Mouse (Mus musculus) frontal cortex, adult 2 months (tissue): ENCODE results near the gene Zc3h18. TPM values are rescaled to one million over a fixed set of nuclear protein-coding genes. Genes with fewer than 3 reads are reported as not detected.

ENCODE experiments used
- DNase-seq, 2 experiments: peaks; one replicate each; pipeline ENCODE4 v3.0.0; 2022; ENCODE audit warnings: low spot score in 1 of 2; ENCODE audit errors: extremely low spot score in 1 of 2
- polyA plus RNA-seq: library from polyadenylated mRNA; depleted of rRNA; stranded (reverse); fragments of >200 nt; gene quantifications from 2 replicates; pipeline ENCODE4 v1.2.3, GENCODE M21; 2012; rRNA removed

Zc3h18 gene
- polyA plus RNA-seq, result 35.1 and 36.1 TPM in 2 replicates

GRCm38 (mm10) chr8:122376365-122377231 is at the start of gene Zc3h18:
Zc3h18 (plus strand) TSS chr8:122376609.
- DNase-seq, result peak; percentile 98 to 100

GRCm38 (mm10) chr8:122329072-122329471 is 47.3 kb upstream of the Zc3h18 start:
- no peak for DNase-seq

DNA sequence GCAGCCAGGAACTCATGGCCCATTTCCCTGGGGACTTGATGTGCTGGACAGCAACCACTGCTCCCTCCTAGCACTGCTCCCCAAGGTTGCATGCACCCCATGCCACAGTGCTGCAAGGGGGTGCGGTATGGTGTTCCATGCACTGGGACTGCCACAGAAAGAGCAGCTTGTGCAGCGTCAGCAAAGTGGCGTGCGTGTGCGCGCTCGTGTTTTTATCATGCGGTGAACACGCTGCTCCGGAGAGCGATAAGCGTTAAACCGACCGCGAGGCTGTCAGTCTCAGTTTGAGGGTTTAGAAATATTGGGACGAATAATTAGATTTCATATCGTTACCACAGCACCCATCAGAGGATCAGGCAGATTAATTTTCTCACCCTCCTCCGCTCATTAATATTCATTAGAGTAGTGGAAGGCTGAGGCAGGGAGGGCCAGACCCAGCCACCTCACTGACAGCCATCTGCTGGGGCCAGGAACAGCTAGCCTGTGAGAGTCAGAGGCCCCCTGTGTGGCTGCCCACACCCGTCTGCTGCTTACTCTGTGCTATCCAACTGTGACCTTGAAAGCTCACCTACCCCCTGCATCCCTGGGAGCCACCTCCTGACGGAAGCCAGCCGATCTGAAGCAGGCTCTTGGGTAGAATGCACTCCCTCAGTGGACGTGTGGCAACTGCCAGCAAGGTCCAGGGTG is 46.7 kb upstream of the Zc3h18 start:
- DNase-seq, result no peak

DNA sequence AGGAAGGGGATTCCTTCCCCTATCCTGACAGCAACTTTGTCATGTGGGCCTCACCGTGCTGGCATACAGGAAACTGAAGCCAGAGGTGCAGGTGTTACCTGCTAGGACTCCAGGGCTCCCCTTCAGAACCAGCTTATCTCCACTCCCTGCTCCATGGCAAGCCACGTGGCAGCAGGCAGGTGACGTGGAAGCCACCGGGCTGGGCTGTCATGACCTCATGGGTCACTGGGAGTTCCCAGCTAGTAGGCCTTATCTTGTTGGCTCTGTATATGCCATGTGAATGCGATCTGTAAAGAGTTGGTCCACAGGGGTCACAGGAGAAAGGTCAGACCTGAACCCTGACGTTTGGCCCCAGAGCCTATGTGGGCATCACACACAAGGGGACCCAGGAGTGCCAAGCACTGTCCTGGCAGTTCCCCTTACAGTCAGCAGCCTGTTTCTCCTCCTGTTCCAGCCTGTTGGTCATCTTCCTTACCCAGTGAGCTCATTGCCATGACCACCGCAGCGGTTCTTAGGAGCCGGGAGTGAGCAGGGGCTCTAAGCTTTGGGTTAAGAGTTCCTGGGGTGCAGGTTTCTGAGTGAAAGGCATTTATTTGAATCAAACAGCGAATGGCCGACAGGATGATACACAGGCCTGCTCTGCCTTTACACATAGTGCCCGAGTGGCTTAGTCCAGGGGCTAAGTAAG is 45.8 kb upstream of the Zc3h18 start:
- DNase-seq, result no peak

GRCm38 (mm10) chr8:122331134-122331523 is 45.3 kb upstream of the Zc3h18 start:
- no peak for DNase-seq

DNA sequence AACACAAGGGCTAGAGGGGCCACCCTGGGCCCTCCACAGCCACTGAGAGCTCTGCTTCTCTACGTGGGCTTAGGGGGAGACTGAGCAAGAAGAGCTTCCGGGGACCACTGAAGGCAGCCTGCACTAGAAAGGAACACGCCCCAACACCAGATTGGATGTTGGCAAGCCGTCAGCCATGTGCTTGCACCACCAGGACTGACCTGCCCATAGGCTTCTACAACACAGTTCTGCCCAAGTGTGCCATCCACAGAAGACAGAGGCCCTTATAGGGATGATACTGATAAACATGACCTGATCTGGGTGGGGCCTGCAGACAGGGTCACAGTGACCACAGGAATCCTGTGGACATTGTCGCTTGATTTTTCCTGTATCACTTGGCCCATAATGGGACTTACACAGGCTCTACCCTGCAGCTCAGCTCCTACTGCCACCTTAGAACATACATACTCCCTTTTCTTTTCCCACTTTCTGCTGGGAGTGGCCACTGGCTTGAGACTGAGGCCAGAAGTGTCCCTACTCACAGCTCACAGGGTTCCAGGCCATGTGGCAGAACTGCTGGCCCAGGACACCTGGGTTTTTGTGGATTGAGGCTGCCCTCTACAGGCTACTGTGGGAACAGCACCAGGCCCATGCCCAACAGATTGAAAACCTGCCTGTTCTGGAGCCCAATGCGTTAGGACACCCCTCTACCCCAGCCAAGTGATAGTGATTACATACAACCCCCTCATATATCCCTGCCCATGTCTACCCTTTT is 43.5 kb upstream of the Zc3h18 start:
- DNase-seq, result peak in 1 of 2 experiments; percentile 91

GRCm38 (mm10) chr8:122333531-122333930 is 42.9 kb upstream of the Zc3h18 start:
- no peak for DNase-seq

DNA sequence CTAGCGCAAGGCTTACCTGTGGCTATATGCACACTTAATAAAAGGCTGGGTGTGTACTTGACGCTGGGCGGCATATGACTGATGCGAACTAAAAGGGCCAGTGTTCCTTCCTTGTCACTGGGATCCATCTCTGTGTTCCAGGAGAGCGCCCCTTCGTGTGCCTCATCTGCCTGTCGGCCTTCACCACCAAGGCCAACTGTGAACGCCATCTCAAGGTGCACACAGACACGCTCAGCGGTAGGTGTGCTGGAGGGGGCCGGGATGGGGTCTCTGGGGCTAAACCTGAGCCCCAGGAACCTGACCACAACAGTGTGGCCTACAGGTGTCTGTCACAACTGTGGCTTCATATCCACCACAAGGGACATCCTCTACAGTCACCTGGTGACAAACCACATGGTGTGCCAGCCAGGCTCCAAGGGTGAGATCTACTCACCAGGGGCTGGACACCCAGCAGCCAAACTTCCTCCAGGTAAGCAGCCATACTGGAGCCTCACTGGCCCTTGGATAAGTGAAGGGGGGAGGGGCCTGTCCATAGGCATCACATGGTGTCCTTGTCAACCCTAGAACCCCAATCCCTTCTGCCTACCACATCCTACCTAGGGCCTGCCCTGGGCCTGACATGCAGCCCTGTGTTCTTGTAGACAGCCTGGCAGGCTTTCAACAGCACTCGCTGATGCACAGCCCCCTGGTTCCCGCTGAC is 41.5 kb upstream of the Zc3h18 start:
- DNase-seq, result no peak

DNA sequence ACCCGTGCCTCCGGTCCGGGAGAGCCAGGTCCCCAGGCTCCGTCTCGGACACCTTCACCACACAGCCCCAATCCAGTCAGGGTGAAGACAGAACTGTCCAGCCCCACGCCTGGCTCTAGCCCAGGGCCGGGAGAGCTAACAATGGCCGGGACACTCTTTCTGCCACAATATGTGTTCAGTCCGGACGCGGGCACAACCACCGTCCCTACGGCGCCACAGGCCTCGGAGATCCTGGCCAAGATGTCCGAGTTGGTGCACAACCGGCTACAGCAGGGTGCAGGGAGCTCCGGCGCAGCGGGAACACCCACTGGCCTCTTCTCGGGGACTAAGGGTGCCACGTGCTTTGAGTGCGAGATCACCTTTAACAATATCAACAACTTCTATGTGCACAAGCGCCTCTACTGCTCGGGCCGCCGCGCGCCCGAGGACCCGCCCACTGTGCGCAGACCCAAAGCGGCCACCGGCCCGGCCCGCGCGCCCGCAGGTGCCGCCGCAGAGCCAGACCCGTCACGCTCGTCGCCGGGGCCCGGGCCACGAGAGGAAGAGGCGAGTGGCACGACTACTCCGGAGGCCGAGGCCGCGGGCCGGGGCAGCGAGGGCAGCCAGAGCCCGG is 40.7 kb upstream of the Zc3h18 start:
- no peak for DNase-seq

DNA sequence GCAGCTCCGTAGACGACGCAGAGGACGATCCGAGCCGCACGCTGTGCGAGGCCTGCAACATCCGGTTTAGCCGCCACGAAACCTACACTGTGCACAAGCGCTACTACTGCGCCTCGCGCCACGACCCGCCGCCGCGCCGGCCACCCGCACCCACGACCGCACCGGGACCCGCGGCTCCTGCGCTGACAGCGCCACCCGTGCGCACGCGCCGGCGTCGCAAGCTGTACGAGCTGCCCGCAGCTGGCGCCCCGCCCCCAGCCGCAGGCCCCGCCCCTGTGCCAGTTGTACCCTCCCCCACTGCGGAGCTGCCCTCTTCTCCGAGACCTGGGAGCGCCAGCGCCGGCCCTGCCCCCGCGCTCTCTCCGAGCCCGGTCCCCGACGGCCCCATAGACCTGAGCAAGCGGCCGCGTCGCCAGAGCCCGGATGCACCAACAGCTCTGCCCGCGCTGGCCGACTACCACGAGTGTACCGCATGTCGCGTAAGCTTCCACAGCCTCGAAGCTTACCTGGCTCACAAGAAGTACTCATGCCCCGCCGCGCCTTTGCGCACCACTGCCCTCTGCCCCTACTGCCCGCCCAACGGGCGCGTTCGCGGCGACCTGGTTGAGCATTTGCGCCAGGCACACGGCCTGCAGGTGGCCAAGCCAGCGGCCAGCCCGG is 40.0 kb upstream of the Zc3h18 start:
- peak in 1 of 2 experiments; percentile 59 for DNase-seq

DNA sequence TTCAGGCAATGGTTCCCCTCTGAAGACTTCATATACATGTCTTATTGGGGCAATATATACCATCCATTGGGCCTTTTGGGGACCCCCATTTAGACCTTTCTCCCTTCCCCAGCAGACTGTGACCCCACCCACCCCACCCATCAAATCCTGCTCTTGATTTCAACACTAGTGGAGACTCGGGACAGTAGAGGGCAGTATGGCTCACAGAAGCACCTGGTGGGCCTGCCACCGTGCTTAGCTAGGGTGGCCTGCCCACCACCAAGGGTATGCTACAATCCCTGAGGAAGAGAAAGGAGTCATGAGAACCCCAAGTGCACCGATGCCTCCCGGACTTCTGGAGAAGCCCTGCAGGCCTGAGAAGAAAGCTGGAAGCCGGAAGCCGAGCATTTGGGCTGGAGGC is 37.6 kb upstream of the Zc3h18 start:
- DNase-seq, result no peak

GRCm38 (mm10) chr8:122340761-122341160 is 35.6 kb upstream of the Zc3h18 start:
- DNase-seq, result no peak

DNA sequence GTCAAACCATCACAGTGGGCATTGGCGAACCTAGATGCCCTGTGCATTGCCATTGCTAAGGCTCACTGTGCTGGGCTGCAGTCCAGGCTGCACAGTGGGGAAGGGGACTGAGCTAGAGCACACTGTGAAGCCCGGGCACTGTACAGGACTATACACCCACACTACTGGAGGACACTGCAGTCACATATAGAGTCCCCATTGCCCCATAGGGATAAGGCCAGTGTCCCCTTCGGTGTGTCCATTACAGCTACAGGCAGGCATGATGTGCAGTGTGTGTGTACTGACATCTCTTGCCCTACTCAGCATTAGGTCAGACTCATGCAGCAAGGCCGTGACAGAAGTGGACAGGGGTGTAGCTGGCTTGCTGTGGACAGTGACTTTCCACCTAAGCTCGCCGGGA is 34.6 kb upstream of the Zc3h18 start:
- DNase-seq, result no peak

- no peak for DNase-seq
Observed at GRCm38 (mm10) chr8:122342362-122342761, 34.0 kb upstream of the Zc3h18 start.

- DNase-seq, result peak; percentile 57 to 73
Observed at GRCm38 (mm10) chr8:122342806-122343209, 33.6 kb upstream of the Zc3h18 start.

- DNase-seq, result no peak
Observed at GRCm38 (mm10) chr8:122343341-122343740, 33.1 kb upstream of the Zc3h18 start.

- no peak for DNase-seq
Observed at GRCm38 (mm10) chr8:122343758-122344157, 32.7 kb upstream of the Zc3h18 start.

DNA sequence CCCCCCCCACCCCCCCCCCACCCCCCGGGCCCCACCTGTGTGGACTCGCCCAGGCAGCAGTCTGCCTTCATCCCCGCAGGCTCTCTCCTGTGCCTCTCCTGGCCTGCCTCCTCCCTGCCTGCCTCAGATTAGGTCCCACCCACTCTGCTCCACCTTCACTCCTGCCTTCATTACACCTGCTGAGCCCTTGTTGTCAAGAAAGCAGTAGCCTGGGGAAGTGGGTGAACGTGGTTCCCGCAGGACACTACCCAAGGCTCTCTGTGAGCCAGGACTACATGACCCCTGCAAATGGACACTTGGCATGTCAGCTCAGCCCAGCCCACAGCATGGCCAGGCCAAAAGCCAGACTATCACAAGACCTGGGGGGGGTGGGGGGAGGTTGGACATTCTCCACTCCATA is 32.2 kb upstream of the Zc3h18 start:
- DNase-seq, result no peak
